Mouse (Mus musculus) ES-Bruce4 (cell line): ENCODE data around the gene Bloc1s3.

ENCODE experiments used
- CTCF ChIP-seq: IDR thresholded peaks from one replicate; pipeline ENCODE4 v1.8.1; 2011; ENCODE audit warnings: low read depth, low read length
- EP300 ChIP-seq: IDR thresholded peaks from 2 replicates; pipeline ENCODE4 v1.6.1; 2011; ENCODE audit warnings: low read depth, low read length; ENCODE audit not compliant: insufficient read depth
- POLR2A ChIP-seq: IDR thresholded peaks from one replicate; pipeline ENCODE4 v1.8.1; 2011; ENCODE audit warnings: low read length; ENCODE audit not compliant: insufficient read depth

- TF ChIP-seq CTCF: peak; percentile 8
- TF ChIP-seq EP300: no peak
- TF ChIP-seq POLR2A: no peak
These were observed 31.1 kb downstream of the Bloc1s3 start for GRCm38 (mm10) chr7:19477084-19477483.
